Mouse (Mus musculus) frontal cortex, postnatal 25 days (tissue): ENCODE results near the gene C2cd4b.
A peak's percentile ranks its signal among the peaks of the same experiment; 100 is the strongest.

ENCODE experiments used
- DNase-seq, 2 experiments: peaks; one replicate each; pipeline ENCODE4 v3.0.0; 2022; ENCODE audit warnings: low spot score in 2 of 2

The C2cd4b gene

GRCm38 (mm10) chr9:67774201-67774600, 15.0 kb downstream of the C2cd4b start:
- DNase-seq, result no peak

- no peak for DNase-seq
Measured at GRCm38 (mm10) chr9:67778553-67778952, 19.3 kb downstream of the C2cd4b start.

GRCm38 (mm10) chr9:67782786-67783185, 23.5 kb downstream of the C2cd4b start:
- no peak for DNase-seq

- DNase-seq, result no peak
Measured at GRCm38 (mm10) chr9:67783464-67783863, 24.2 kb downstream of the C2cd4b start.

GRCm38 (mm10) chr9:67783925-67784324, 24.7 kb downstream of the C2cd4b start:
- DNase-seq, result no peak

GRCm38 (mm10) chr9:67786311-67786710, 27.1 kb downstream of the C2cd4b start:
- DNase-seq, result no peak

- no peak for DNase-seq
Measured at GRCm38 (mm10) chr9:67787671-67788070, 28.4 kb downstream of the C2cd4b start.

- no peak for DNase-seq
Measured at GRCm38 (mm10) chr9:67792405-67792804, 33.2 kb downstream of the C2cd4b start.

GRCm38 (mm10) chr9:67793501-67793900, 34.3 kb downstream of the C2cd4b start:
- no peak for DNase-seq

- DNase-seq, result no peak
Measured at GRCm38 (mm10) chr9:67794216-67794615, 35.0 kb downstream of the C2cd4b start.

- DNase-seq, result no peak
Measured at GRCm38 (mm10) chr9:67794668-67795067, 35.4 kb downstream of the C2cd4b start.

- DNase-seq, result no peak
Measured at GRCm38 (mm10) chr9:67795205-67795675, 36.0 kb downstream of the C2cd4b start.

GRCm38 (mm10) chr9:67799078-67799819, 40.0 kb downstream of the C2cd4b start:
- DNase-seq, result no peak

- DNase-seq, result peak; percentile 26 to 36
Measured at GRCm38 (mm10) chr9:67802241-67802640, 43.0 kb downstream of the C2cd4b start.

- no peak for DNase-seq
Measured at GRCm38 (mm10) chr9:67807000-67807399, 47.8 kb downstream of the C2cd4b start.

GRCm38 (mm10) chr9:67810527-67810926, 51.3 kb downstream of the C2cd4b start:
- no peak for DNase-seq
